Mouse (Mus musculus) erythroblast, embryonic 14.5 days (primary cell): ENCODE data around the gene Zfp787. TPM values are rescaled to one million over a fixed set of nuclear protein-coding genes. Genes with fewer than 3 reads are reported as not detected.
A peak's percentile ranks its signal among the peaks of the same experiment; 100 is the strongest.

Experiments
- H3K27me3 ChIP-seq: 2 replicates; pipeline ENCODE4 v1.6.1; 2012; ENCODE audit warnings: inconsistent platforms; ENCODE audit not compliant: control insufficient read depth
- H3K36me3 ChIP-seq: 2 replicates; pipeline ENCODE4 v1.6.1; 2012; ENCODE audit warnings: mild to moderate bottlenecking, inconsistent platforms; ENCODE audit not compliant: control insufficient read depth
- H3K4me1 ChIP-seq: 2 replicates; pipeline ENCODE4 v1.6.1; 2012; ENCODE audit warnings: inconsistent platforms; ENCODE audit not compliant: control insufficient read depth
- H3K4me3 ChIP-seq: replicated peaks from 2 replicates; pipeline ENCODE3; 2012; ENCODE audit warnings: moderate library complexity, mild to moderate bottlenecking, inconsistent platforms
- H3K9me3 ChIP-seq: 2 replicates; pipeline ENCODE4 v1.6.1; 2012; ENCODE audit warnings: low read length, inconsistent platforms, mixed read lengths; ENCODE audit not compliant: control insufficient read depth
- GATA1 ChIP-seq: IDR thresholded peaks from 2 replicates; pipeline ENCODE4 v1.6.1; 2012; ENCODE audit warnings: low read length, inconsistent platforms, mixed read lengths
- TAL1 ChIP-seq: IDR thresholded peaks from 3 replicates; pipeline ENCODE4 v1.6.1; 2012; ENCODE audit warnings: low read length, inconsistent platforms, mixed read lengths
- polyA plus RNA-seq: library from polyadenylated mRNA; stranded (reverse); fragments of >175 nt; gene quantifications from 2 replicates; pipeline ENCODE4 v1.2.3, GENCODE M21; 2012

Zfp787 gene
- 0.85 and 2.6 TPM in 2 replicates for polyA plus RNA-seq

- Histone ChIP-seq H3K4me3 (peak within 1 kb of the TSS; percentile 94), H3K9me3 (no peaks in the 10 kb centered on the region), H3K27me3 (no peaks in the 10 kb centered on the region), H3K4me1 (peaks cover 55% of the 10 kb centered on the region), H3K36me3 (no peaks in the 10 kb centered on the region; the same call in none of the 2 replicates)
- TF ChIP-seq GATA1, result no peak
- no peak for TF ChIP-seq TAL1
These were observed at the start of gene Zfp787 for GRCm38 (mm10) chr7:6155901-6156411. TSS of gene Zfp787 (minus strand) at chr7:6155997.

DNA sequence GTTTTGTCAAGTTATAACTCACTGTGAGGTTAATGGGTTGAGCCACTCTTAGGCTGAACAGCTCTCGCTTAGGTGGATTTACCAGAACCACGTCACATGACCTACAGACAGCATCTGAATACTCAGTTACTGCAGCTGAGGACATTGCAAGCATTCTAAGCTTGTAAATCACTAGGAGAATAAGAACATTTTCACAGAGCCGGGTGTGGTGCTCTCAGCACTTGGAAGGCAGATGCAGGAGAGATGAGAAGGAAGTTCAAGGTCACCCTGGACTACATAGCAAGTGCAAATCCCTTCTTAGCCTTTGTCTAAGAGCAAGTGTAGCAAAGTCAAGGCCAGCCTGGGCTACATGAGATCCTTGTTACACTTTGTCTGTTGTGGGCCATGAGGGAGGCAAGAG lies 48.4 kb upstream of the Zfp787 start:
- no peaks in the 10 kb centered on the region for H3K9me3 ChIP-seq
- H3K27me3 ChIP-seq, result no peaks in the 10 kb centered on the region
- no peak overlapping the region for H3K4me3 ChIP-seq
- H3K36me3 ChIP-seq, result no peaks in the 10 kb centered on the region
- no peaks in the 10 kb centered on the region for H3K4me1 ChIP-seq
- TF ChIP-seq TAL1 (no peak), GATA1 (no peak)

DNA sequence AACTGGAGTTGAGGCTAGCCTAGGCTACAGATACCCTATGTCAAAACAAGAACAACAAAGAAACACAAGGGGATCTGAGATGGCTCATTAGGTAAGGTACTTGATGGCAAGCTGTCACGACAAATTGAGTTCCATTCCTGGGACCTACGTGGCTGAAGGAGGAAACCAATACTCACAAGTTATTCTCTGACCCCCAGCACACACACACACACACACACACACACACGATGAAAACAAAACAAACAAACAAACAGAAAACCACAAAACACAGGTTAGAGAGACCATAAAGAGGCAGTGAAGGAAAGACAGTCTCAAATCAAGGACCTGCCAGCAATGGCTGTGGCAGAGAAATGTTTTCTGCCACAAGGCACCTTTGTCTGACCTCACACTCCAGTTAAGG lies 41.0 kb upstream of the Zfp787 start, which contains the start of gene Galp:
Gene Galp (plus strand): TSS at position 301 of the 400 bp plus-strand sequence.
- Histone ChIP-seq H3K9me3 (no peaks in the 10 kb centered on the region), H3K4me3 (no peak within 1 kb of the TSS), H3K27me3 (no peaks in the 10 kb centered on the region; the same call in 1 of the 2 replicates), H3K4me1 (no peaks in the 10 kb centered on the region), H3K36me3 (no peaks in the 10 kb centered on the region)
- TF ChIP-seq GATA1 (no peak), TAL1 (no peak)

DNA sequence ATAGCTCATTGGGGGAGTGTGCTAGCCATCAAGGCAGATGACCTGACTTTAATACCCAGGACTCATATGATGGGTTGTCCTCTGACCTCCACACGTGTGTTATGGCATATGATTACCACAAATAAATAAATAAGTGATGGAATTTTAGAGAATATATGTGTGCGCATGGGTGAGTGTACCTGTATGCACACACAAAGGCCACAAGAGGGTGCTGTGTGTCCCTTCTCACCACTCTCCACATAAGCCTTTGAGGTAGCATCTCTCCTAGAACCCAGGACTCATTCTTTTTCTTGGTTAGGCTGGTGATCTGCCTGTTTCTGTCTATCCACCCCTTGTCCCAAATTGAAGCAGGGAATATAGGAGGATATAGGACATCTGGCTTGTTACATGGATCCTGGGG lies 40.0 kb upstream of the Zfp787 start:
- no peaks in the 10 kb centered on the region for H3K9me3 ChIP-seq
- no peaks in the 10 kb centered on the region for H3K36me3 ChIP-seq
- H3K27me3 ChIP-seq, result no peaks in the 10 kb centered on the region; the same call in 1 of the 2 replicates
- H3K4me3 ChIP-seq, result no peak overlapping the region
- no peaks in the 10 kb centered on the region for H3K4me1 ChIP-seq
- TF ChIP-seq TAL1, result no peak
- no peak for TF ChIP-seq GATA1

GRCm38 (mm10) chr7:6194129-6194528 lies 38.3 kb upstream of the Zfp787 start:
- Histone ChIP-seq H3K36me3 (peaks cover 8% of the 10 kb centered on the region), H3K4me3 (no peak overlapping the region), H3K9me3 (no peaks in the 10 kb centered on the region), H3K27me3 (no peaks in the 10 kb centered on the region; the same call in 1 of the 2 replicates), H3K4me1 (no peaks in the 10 kb centered on the region)
- TF ChIP-seq GATA1 (no peak), TAL1 (no peak)

DNA sequence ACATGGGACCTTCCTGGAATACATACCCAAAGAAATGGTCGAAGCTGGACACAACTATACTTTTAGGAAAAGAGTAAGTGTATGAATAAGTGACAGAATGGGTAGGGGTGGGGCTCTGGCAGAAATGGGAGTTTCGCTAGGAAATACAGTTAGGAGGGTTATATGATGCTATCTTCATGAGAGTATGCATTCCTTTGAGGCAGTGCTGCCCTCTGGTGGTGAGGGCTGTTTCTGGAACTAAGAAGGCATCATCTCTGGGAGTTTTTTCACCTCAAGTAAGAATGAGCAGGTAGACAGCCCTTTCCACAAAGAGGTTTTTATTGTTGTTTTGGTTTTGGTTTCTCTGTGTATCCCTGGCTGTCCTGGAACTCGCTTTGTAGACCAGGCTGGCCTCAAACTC lies 35.6 kb upstream of the Zfp787 start:
- no peaks in the 10 kb centered on the region for H3K9me3 ChIP-seq
- no peaks in the 10 kb centered on the region for H3K27me3 ChIP-seq
- TF ChIP-seq TAL1 (no peak), GATA1 (no peak)
- H3K4me1 ChIP-seq, result no peaks in the 10 kb centered on the region
- H3K4me3 ChIP-seq, result no peak overlapping the region
- peaks cover 26% of the 10 kb centered on the region for H3K36me3 ChIP-seq

DNA sequence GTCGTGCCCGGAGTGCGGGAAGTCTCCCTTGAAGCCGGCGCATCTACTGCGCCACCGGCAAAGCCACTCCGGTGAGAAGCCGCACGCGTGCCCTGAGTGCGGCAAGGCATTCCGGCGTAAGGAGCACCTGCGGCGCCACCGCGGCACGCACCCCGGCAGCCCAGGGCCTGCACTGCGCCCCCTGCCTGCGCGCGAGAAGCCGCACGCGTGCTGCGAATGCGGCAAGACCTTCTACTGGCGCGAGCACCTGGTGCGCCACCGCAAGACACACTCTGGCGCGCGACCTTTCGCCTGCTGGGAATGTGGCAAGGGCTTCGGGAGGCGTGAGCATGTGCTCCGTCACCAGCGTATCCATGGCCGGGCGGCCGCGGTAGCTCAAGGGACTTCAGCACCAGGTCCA lies 33.7 kb upstream of the Zfp787 start:
- Histone ChIP-seq H3K9me3 (no peaks in the 10 kb centered on the region), H3K36me3 (peaks cover 37% of the 10 kb centered on the region), H3K4me1 (no peaks in the 10 kb centered on the region), H3K27me3 (no peaks in the 10 kb centered on the region), H3K4me3 (no peak overlapping the region)
- no peak for TF ChIP-seq TAL1
- TF ChIP-seq GATA1, result no peak

DNA sequence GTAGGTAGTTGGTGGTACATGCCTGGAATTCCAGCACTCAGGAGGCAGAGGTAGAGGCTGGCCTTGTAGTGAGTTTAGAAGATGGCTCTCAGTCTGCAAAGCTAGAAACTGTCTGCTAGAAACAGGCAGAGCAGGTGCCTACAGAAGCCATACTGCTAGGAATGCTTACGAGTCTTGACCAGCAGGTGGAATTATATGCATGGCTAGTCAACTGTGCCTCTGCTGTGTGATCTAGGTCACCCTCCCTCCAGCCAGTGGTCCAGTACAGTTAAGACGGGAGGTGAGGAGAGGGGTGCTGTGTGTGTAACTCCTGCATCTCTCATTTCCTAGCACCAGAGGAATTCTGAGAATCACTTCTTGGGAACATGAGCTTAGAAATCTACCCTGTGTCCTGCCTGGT lies 31.0 kb upstream of the Zfp787 start:
- no peak overlapping the region for H3K4me3 ChIP-seq
- no peak for TF ChIP-seq GATA1
- no peak for TF ChIP-seq TAL1
- no peaks in the 10 kb centered on the region for H3K9me3 ChIP-seq
- H3K27me3 ChIP-seq, result no peaks in the 10 kb centered on the region
- H3K36me3 ChIP-seq, result peaks cover 48% of the 10 kb centered on the region
- peaks cover 3% of the 10 kb centered on the region; the same call in 1 of the 2 replicates for H3K4me1 ChIP-seq

GRCm38 (mm10) chr7:6186176-6186575 lies 30.4 kb upstream of the Zfp787 start:
- H3K9me3 ChIP-seq, result no peaks in the 10 kb centered on the region
- H3K4me3 ChIP-seq, result no peak overlapping the region
- H3K36me3 ChIP-seq, result peaks cover 48% of the 10 kb centered on the region
- H3K4me1 ChIP-seq, result peaks cover 3% of the 10 kb centered on the region; the same call in 1 of the 2 replicates
- TF ChIP-seq TAL1, result no peak
- no peak for TF ChIP-seq GATA1
- H3K27me3 ChIP-seq, result no peaks in the 10 kb centered on the region

DNA sequence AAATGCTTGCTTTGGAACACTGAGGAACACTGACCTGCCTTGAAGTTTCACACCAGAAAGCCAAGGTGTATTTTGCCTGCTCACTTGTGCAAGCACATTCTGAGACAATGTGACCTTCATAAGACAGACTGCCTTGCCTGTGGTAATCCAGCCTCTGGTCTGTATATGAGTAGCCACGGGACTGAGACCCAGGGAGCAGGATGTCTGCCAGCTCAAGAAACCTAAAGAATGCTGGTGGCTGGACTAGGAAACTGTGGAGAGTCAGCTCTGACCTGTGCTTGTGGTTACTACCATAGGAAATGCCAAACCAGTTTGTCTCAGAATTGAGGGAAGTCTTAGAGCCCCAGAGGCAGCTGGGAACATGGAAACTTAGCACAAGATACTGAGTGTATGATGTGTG lies 29.6 kb upstream of the Zfp787 start:
- no peaks in the 10 kb centered on the region for H3K27me3 ChIP-seq
- H3K4me1 ChIP-seq, result peaks cover 3% of the 10 kb centered on the region; the same call in 1 of the 2 replicates
- H3K36me3 ChIP-seq, result peaks cover 48% of the 10 kb centered on the region
- H3K9me3 ChIP-seq, result no peaks in the 10 kb centered on the region
- TF ChIP-seq GATA1 (no peak), TAL1 (no peak)
- no peak overlapping the region for H3K4me3 ChIP-seq
